Mouse (Mus musculus): ENCODE results near the gene Snx32.

Gene Snx32

DNA sequence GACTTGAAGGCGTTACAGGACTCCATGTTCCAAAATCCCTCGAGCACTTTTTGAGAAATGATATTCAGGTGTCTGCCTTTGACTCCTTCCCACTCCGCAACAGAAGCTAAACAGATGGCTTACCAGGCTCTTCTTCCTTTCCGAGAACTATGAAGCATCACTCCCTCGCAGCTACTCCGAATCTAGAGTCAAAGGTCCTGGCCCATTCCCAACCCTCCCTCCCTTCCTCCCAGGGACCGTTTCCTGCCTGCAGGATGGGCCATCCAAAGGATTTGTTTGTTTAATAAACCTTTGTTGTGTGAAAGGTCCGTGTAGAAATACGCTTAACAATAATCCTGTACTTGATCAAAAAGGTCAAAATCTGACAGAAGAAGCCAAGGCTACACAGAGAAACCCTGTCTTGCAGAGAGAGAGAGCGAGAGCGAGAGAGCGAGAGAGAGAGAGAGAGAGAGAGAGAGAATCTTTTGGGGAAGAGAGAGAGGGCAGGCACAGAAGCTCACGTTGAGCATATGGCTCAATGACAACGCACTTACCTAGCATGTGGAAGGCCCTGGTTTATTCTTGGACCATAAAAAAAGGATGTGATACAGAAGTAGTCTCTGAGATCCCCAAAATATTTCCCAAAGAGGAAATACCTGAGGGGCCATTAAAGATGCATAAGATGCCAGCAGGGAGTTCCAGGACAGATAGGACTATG is 52.4 kb downstream of the Snx32 start, which contains the start of gene Ccdc85b:
Gene Ccdc85b, minus strand, starts transcription at position 149 of the 697 bp plus-strand sequence.
- DNase-seq (ENCODE audit: low spot score): peak; percentile 82

DNA sequence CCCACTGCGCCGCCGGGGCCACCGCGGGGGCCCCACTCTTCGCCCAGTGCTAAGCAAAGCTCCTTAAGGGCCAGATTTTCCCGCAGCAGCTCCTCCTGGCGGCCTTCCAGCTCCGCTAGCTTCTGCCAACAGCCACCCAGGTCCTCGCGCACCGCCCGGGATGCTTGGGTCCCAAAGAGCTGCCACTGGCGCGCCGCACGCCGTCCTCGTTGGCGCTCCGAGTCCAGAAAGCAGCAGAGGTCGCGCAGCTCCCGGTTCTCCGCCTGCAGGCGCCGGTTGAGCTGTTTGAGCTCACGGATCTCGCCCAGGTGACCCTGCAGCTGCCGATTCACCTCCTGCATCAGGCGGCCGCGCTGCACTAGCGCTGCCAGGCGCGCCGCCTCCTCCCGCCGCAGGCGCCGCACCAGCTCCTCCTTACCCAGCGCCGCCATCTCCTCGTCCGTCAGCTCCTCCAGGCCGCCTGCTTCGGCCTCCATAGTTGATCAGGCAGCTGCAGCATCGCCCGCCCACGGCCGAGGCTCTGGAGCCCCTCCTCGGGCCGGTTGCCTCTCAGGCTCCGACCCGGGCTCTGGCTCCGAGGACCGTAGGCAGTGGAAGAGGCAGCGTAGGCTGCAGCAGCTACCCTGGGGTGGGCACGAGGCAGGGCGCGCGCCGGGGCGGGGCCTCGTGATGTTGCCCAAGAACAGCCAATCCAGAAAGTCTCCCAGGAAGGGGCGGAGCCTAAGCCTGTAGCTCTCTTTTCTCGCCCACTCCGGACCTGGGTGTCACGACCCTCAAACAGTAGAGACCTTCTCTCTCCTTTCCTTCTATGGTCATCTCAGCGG is 53.2 kb downstream of the Snx32 start:
- DNase-seq (ENCODE audit: low spot score): peak; percentile 94

DNA sequence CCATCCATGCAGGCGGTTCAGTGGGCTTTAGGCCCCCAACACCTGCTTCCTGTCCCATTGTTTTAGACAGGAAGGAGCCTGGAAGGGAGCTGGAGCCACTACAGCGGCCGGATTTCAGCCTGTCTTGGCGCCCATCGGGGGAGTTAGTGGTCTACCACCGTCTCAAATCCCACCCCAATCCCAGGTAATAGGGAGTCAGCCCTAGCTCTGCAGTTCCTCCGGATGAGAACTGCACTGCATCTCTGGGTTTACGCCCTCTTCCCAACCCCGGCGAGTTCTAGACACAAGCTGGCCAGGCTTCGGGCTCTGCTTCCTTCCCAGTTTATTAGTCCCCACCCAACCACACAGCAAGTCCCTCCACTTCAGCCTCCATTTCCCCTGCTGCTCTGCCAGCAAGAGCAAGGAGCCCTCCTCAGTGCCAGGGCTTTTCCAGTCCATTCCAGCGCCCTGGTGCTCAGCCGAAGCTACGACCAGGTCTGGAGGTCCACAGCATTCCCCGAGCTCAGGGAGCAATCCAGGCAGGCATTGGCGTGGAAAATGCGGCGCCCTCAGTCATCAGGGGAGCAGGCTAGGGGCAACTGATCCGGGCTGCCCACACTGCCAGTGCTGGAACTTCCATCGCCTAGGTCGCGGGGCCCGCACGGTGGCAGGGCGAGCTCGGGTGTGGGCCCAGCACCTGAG is 54.0 kb downstream of the Snx32 start:
- DNase-seq (ENCODE audit: low spot score): no peak

DNA sequence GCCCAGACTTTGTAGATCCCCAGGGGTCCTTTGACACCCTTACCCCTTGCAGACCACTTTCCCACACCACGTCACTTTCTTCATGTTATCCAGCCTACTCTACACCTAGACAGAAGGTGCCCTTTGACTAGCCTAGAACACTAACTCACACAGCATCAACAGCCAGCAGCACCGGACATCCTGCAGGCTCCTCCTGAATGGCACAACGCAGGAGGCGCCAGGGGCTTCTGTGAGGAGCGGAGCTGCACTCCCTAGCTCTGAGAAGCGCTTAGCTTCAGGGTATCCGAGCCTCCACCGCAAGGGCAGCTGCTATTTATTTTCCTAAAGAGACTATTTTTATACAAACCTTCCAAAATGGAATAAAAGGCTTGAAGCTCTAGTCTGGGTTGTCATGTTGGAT is 54.8 kb downstream of the Snx32 start:
- no peak for DNase-seq (ENCODE audit: low spot score)

DNA sequence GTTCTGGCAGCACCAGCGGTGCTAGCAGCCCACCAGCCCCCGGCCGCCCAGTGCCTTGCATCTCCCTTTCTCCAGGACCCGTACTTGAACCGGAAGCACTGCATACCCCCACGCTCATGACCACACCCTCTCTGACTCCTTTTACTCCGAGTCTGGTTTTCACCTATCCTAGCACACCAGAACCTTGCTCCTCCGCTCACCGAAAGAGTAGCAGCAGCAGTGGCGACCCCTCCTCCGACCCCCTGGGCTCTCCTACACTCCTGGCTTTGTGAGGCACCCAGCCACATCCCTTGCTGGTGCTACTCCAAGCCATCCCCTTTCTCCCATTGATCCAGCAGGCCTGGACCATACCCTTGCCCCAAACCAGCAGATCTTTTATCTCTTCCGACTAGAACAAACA is 55.3 kb downstream of the Snx32 start:
- no peak for DNase-seq (ENCODE audit: low spot score)

DNA sequence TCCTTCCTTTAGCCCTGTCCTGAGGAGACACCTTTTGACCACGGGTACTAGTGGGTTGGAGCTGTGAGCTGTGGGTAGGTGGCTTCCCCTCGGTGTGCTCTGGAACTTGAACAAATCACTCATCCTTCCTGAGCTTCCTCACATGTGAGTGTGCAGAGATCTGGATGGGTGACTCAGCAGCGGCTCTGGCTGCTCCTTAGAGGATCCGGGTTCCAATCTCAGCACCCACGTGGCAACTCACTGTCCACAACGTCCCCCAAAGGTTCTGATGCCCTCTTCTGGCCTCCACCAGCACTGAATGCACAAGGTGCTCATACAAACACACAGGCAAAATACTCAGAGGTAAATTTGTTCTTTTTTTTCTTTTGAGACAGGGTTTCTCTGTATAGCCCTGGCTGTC is 58.6 kb downstream of the Snx32 start:
- no peak for DNase-seq (ENCODE audit: low spot score)

DNA sequence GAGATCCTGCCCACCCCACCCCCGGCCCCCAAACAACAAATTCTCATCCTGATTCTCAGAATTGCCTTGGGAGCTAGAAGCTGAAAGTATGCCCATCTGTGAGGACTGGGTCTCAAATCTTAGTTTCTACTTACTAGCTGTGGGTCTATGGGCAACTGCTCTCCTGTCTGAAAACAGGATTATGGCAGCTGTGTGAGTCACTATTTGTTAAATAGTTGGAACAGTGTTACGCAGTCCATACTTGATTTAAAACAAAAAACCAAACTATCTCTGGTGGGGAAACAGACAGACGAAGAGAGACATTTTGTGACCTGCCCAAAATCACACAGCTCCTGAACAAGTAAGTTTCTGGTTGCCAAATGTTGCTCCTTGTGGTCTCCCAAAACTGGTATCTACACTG is 60.7 kb downstream of the Snx32 start:
- no peak for DNase-seq (ENCODE audit: low spot score)

DNA sequence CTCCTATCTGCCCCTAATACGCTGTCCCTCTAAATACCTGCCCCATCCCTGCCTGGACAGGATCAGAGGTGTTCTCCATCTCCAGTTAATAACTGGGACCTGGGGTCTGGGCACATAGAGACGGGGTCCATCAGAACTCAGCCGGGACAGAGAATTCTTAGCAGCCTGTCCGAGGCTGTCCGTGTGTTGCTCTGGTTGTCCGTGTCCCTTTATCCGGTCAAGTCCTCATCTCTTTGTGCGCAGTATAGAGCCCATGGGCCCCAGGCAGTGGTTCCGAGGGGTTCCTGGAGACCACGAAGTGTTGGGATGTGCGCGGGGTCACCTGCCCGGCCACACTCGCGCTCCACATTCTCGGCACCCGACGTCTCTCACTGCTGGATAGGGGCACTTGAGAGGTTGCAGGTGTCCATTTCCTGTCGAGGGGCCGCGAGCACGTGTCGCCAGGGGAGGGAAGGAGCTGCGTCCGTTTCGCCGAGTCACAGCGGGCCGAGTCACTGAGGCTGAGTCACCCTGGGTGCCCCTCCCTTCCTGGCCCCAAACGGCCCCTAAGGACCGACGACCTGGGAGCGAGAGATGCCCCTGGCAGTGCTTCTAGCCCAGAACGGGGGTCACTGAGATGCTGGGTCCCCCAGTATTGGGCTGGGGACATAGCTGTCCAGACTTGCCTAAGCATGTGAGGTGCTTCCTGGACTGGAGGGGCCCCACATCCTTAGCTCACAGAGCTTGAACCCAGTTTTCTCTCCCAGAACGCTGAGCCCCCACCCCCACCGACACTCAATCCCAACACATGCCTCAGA is 61.8 kb downstream of the Snx32 start:
- no peak for DNase-seq (ENCODE audit: low spot score)

DNA sequence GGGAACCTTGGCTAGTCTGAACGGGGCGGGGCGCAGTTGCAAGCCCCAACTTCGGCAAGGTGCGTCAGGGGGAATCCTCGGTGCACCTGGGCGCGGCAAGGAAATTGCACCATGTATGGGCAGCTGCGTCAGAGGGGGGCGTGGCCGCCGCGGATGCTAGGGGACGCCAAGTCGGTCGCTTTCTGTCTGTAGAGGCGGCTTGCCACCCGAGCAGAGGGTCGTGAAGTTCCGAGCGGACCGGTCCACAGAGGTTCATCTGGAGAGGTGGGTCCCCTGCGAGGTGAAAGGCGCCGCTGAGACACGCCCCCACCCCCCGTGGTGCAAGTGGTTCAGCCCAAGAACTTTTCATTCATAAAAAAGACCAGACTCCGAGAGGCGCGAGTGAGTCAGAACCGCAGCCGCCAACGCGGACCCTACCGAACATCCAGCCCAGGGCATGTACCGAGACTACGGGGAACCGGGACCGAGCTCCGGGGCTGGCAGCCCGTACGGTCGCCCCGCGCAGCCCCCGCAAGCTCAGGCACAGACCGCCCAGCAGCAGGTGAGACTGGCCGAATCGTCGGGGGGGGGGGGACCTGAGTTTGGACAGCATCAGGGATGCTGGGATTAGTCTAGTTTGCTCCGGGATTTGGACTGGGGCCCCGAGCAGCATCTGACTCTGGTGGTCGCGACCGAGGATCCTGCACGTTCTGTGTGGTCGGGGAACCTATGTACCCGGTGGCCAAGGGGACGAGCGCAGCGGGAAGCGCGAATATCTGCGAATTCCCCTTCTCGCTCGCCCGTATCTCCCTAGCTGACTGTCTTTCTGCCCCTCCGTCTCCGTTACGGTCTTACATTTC is 62.6 kb downstream of the Snx32 start, which contains the start of gene Fosl1:
Gene Fosl1, plus strand, starts transcription at position 33 of the 839 bp plus-strand sequence.
- peak; percentile 51 for DNase-seq (ENCODE audit: low spot score)

DNA sequence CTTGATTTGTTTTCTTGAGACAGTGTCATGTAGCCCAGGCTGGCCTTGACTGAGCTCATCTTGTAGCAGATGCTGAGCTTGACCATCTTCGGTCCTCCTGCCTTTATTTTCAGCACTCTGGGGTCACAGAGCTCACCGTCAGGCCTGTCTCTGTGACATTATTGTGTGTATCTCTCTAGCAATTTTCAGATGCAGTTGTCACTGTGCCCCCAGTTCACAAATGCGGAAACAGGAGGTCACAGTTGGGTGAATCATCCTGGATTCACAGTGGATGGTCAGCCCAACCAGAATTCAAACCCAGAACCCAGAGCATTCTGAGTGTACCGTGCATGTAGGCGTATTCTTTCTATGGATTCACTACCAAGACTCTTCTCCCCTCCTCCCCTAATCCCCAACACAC is 64.6 kb downstream of the Snx32 start:
- DNase-seq (ENCODE audit: low spot score): no peak

DNA sequence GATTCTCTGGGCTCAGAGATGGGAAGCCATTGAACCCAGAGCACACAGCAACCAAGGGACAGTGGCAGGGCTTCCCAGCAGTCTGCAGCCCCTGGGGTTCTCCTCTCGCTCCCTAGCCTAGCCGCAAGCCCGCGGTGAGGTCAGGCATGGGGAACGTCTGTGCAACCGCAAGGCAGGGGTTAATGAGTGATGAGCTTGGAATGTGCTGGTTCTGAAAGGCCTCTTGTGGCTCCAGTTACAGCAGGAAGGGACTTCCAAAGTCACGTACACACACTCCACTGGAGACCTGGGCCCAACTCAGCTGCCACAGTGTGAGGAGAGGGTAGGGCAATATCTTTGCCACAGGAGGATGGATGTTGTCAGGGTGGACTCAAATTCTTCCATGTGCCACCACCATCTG is 65.4 kb downstream of the Snx32 start:
- no peak for DNase-seq (ENCODE audit: low spot score)

DNA sequence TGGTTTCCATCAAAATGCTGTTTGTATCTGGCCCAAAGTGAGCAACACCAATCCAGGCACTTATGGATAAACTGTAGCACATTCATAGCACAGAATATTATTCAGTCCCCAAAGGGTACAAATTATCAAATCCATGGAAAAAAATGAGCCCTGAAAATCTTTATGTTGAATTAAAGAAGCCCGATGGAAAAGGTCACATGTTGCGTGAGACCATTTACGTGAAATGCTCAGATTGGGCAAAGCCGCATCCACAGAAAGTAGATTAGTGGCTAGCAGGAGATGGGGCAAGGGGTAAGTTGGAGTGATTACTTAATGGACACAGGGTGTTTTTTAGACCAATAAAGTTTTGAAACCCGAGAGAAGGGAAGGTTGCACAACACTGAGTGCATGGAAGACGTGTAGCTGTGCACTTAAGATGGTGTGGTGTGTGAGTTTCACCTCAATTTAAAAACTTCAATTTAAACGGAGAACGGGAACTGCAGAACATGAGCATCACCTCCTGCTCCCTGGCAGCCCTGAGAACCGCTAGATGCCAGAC is 65.9 kb downstream of the Snx32 start:
- peak; percentile 87 for DNase-seq (ENCODE audit: low spot score)

Measured in adipocyte (in vitro differentiated cells).